Mouse (Mus musculus) adrenal gland, postnatal 4 days (tissue): Measurements from ENCODE around the gene Rft1. TPM values are rescaled to one million over a fixed set of nuclear protein-coding genes. Genes with fewer than 3 reads are reported as not detected.

ENCODE experiments used
- DNase-seq, 2 experiments: peaks; one replicate each; pipeline ENCODE4 v3.0.0; 2021 to 2022; ENCODE audit warnings: low spot score in 2 of 2, mixed read lengths in 2 of 2
- long read RNA-seq, 2 experiments: library from polyadenylated mRNA; stranded (forward); transcript quantifications; one replicate each; pipeline ENCODE4 v2.0.0; 2021
- total RNA-seq, 2 experiments: library from RNA; stranded (reverse); gene quantifications; 2 replicates each; pipeline ENCODE4 v1.2.3; 2021

The Rft1 gene
- 10 to 100 TPM; 32.8 to 36.3 TPM for total RNA-seq
- long read RNA-seq, experiment 1, transcript Rft1-201 (13 exons, 2,387 nt), result major isoform, 23 of 39 reads
- long read RNA-seq, experiment 1, partial matches to known transcripts, result 3 of 39 reads
- long read RNA-seq, experiment 1, other reads (novel, unspliced or antisense), result 13 of 39 reads
- long read RNA-seq, experiment 2, transcript Rft1-201 (13 exons, 2,387 nt), result major isoform, 43 of 66 reads
- long read RNA-seq, experiment 2, partial matches to known transcripts, result 6 of 66 reads
- long read RNA-seq, experiment 2, other reads (novel, unspliced or antisense), result 15 of 66 reads

GRCm38 (mm10) chr14:30653943-30654659, at the start of gene Rft1:
Gene Rft1, plus strand, starts transcription at chr14:30654360.
- peak; percentile 99 to 100 for DNase-seq

- DNase-seq, result no peak
Measured at GRCm38 (mm10) chr14:30606817-30607216, 47.3 kb upstream of the Rft1 start.

- DNase-seq, result no peak
Measured at GRCm38 (mm10) chr14:30607696-30608095, 46.5 kb upstream of the Rft1 start.

- DNase-seq, result no peak
Measured at GRCm38 (mm10) chr14:30608176-30608575, 46.0 kb upstream of the Rft1 start.

GRCm38 (mm10) chr14:30609499-30609898, 44.7 kb upstream of the Rft1 start:
- DNase-seq, result no peak

GRCm38 (mm10) chr14:30610304-30610703, 43.9 kb upstream of the Rft1 start:
- no peak for DNase-seq

GRCm38 (mm10) chr14:30610940-30611339, 43.2 kb upstream of the Rft1 start:
- DNase-seq, result no peak

GRCm38 (mm10) chr14:30612523-30612922, 41.6 kb upstream of the Rft1 start:
- DNase-seq, result peak; percentile 74 to 77

- DNase-seq, result no peak
Measured at GRCm38 (mm10) chr14:30612962-30613715, 41.0 kb upstream of the Rft1 start.

GRCm38 (mm10) chr14:30616751-30617150, 37.4 kb upstream of the Rft1 start:
- no peak for DNase-seq

- no peak for DNase-seq
Measured at GRCm38 (mm10) chr14:30618746-30619275, 35.3 kb upstream of the Rft1 start.

- no peak for DNase-seq
Measured at GRCm38 (mm10) chr14:30619982-30620578, 34.1 kb upstream of the Rft1 start.

GRCm38 (mm10) chr14:30622130-30622529, 32.0 kb upstream of the Rft1 start:
- no peak for DNase-seq

GRCm38 (mm10) chr14:30622556-30622955, 31.6 kb upstream of the Rft1 start:
- DNase-seq, result no peak

- DNase-seq, result no peak
Measured at GRCm38 (mm10) chr14:30624277-30624721, 29.9 kb upstream of the Rft1 start.

- DNase-seq, result peak in 1 of 2 experiments; percentile 44
Measured at GRCm38 (mm10) chr14:30625131-30625807, 28.9 kb upstream of the Rft1 start.

- peak; percentile 69 to 82 for DNase-seq
Measured at GRCm38 (mm10) chr14:30625856-30626726, 28.1 kb upstream of the Rft1 start, which contains the start of gene Prkcd. Gene Prkcd, minus strand, starts transcription at chr14:30626210.

- no peak for DNase-seq
Measured at GRCm38 (mm10) chr14:30626756-30627742, 27.1 kb upstream of the Rft1 start.
